Mouse (Mus musculus) hindbrain, embryonic 15.5 days (tissue): ENCODE measurements around the gene Fbxo30. TPM values are rescaled to one million over a fixed set of nuclear protein-coding genes. Genes with fewer than 3 reads are reported as not detected.
"Not testable (repeated sequence)": the region's sequence is repeated elsewhere in the genome, so short reads cannot be mapped to it uniquely, and the experiment has no call there.

ENCODE experiments used
- ATAC-seq: fragments of 200-750 bp; cut with Nextera tagmentation; 2 replicates; pipeline ENCODE4 v1.8.0; 2017; ENCODE audit warnings: low read depth, moderate number of reproducible peaks, moderate TSS enrichment; ENCODE audit not compliant: low FRiP score
- H3K27ac ChIP-seq: fragments of 300-500 bp; sonication (generic); replicated peaks from 2 replicates; pipeline ENCODE4 v1.5.1; 2015; ENCODE audit warnings: mild to moderate bottlenecking, inconsistent platforms
- H3K27me3 ChIP-seq: fragments of 300-500 bp; sonication (generic); 2 replicates; pipeline ENCODE4 v1.6.1; 2015; ENCODE audit warnings: control low read depth, inconsistent platforms
- H3K36me3 ChIP-seq: fragments of 300-500 bp; sonication (generic); 2 replicates; pipeline ENCODE4 v1.6.1; 2015; ENCODE audit warnings: control low read depth, inconsistent platforms
- H3K4me1 ChIP-seq: fragments of 300-500 bp; sonication (generic); replicated peaks from 2 replicates; pipeline ENCODE4 v1.6.1; 2015; ENCODE audit warnings: control low read depth, inconsistent platforms
- H3K4me2 ChIP-seq: fragments of 300-500 bp; sonication (generic); 2 replicates; pipeline ENCODE4 v1.6.1; 2015; ENCODE audit warnings: moderate library complexity, mild to moderate bottlenecking, inconsistent platforms
- H3K4me3 ChIP-seq: fragments of 300-500 bp; sonication (generic); 2 replicates; pipeline ENCODE4 v1.5.1; 2015; ENCODE audit warnings: mild to moderate bottlenecking, inconsistent platforms
- H3K9ac ChIP-seq: fragments of 300-500 bp; sonication (generic); 2 replicates; pipeline ENCODE4 v1.6.1; 2015; ENCODE audit warnings: inconsistent platforms
- H3K9me3 ChIP-seq: fragments of 300-500 bp; sonication (generic); 2 replicates; pipeline ENCODE4 v1.6.1; 2016; ENCODE audit warnings: control low read depth, inconsistent platforms
- WGBS: fragments of 180-500 bp; shearing (Covaris S2); methylation state at CpG from one replicate; pipeline ENCODE4 v1.1.7; 2015; 5-methylcytosine and 5-hydroxymethylcytosine counted together
- polyA plus RNA-seq: library from polyadenylated mRNA; unstranded; fragments of >200 nt; fragmentation: Nextera tagmentation; extraction: Ambion mirVana; gene quantifications from 2 replicates; pipeline ENCODE4 v1.2.1, GENCODE M21; 2015

The Fbxo30 gene
- polyA plus RNA-seq, result 19.6 and 22.7 TPM in 2 replicates

DNA sequence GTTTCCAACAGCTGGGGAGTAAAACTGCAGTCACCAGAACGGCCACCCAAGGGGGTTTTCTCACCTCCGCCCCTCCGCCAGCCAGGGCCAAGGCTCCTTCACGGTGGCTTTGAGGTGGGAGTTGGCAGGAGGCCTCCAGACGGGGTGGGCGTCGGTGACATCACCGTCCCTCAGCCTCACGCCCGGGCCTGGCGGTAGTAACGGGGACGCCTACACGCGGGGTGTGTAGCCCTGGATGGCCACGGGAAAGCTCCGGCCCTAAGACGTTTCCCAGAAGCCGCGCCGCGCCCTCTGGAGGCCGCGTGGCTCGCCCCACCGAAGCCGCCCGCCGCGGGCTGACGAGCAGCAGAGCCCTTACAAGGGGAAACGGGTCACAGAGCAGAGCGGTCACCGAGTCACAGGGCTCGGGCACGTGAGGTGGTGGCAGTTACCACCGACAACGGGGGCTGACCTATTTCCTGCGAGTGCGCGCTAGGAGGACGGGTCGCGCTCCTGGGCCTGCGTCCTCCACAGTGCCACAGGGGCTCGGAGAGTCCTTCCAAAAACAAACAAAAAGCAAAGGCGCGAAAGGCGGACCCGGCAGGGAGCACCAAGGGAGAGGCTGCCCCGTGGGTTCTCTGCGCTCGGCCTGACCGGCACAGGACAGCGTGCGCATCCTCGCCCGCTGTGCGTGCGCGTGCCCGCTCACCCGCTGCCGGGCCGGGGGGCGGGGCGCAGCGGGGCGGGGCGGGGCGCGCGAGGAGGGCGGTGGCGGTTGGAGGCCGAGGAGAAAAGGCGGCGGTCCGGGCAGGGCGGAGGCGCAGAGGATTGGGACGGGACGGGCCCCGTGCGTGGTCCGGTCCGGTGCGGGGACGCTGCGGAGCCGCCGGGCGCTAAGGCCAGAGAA, at the start of gene Fbxo30:
Fbxo30 (plus strand) TSS at position 753 of the 886 bp plus-strand sequence.
- Histone ChIP-seq H3K9ac (peak within 1 kb of the TSS; percentile 94), H3K27me3 (no peaks in the 10 kb centered on the region), H3K4me1 (peaks cover 10% of the 10 kb centered on the region; the same call in 1 of the 2 replicates), H3K4me3 (peak within 1 kb of the TSS; percentile 96), H3K36me3 (no peaks in the 10 kb centered on the region), H3K4me2 (peak within 1 kb of the TSS; percentile 81), H3K27ac (peak within 1 kb of the TSS; percentile 98), H3K9me3 (no peaks in the 10 kb centered on the region)
- under 1% methylated on average over 79 of the region's 93 CpGs for WGBS
- ATAC-seq, result peak; percentile 95

DNA sequence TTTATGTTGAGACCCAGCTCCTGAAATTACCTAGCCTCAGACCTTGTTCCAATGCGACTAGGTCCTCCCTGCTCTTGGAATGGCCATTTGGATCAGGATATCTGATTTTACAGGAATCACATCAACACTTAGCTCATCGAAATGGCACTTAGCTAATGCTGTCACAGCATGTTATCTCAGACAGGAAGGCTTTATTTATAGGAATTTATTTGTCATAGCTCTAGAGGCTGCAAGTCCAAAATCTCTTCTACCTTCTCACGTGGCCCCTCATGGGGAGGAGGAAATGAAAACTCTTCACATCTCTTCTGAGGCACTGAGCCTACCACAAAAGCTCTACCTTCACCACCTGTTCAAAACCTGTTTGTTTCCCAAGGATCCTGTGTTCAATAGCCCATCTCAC, 47.9 kb upstream of the Fbxo30 start:
- no peaks in the 10 kb centered on the region for H3K4me1 ChIP-seq
- H3K27ac ChIP-seq, result no peak overlapping the region
- no peaks in the 10 kb centered on the region for H3K27me3 ChIP-seq
- no peak for ATAC-seq
- H3K4me3 ChIP-seq, result no peak overlapping the region
- 86% methylated on average over 3 of the region's 3 CpGs for WGBS
- H3K9ac ChIP-seq, result no peak overlapping the region
- H3K9me3 ChIP-seq, result no peaks in the 10 kb centered on the region
- H3K36me3 ChIP-seq, result no peaks in the 10 kb centered on the region
- H3K4me2 ChIP-seq, result no peak overlapping the region

DNA sequence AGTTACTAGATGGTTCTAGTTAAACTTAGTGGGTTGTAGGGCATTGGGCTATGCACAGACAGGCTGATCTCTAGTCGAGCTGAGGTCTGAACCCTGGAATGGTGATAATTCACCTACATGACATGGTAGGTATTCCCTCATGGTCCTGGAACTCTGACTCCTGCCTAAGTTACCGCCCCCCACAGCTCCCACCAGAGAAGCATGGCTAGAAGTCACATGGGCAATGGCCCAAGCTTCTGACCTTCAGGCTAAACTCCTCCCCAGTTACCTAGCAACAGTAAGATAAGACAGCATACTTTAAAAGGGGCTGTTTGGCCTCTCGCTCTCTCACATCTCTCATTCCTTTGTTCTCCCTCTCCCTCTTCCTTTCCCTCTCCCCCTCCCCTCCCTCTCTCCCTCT, 38.1 kb upstream of the Fbxo30 start:
- H3K36me3 ChIP-seq, H3K9me3 ChIP-seq, H3K4me1 ChIP-seq, ATAC-seq, H3K9ac ChIP-seq, H3K27me3 ChIP-seq, H3K4me2 ChIP-seq, H3K4me3 ChIP-seq, H3K27ac ChIP-seq: not testable (repeated sequence)
- 62% methylated on average over 3 of the region's 3 CpGs for WGBS

DNA sequence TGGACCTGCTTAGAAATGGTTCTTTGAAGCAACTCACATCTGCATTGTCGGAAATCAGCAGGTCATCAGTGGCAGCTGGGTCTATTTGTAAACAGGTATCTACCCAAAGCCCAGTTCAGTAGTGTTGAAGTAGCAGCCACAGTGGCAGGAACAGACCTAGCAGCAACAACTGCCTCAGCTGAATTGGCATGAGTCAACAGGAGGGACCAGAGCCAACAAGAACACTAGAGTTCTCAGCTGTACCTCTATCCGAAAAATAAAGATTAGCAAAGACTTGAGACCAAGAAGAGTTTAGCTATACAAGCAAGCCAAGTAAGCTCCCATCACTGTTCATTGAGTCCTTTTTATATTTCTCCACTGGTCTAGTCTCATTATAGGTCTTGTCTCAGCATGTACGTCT, 32.9 kb upstream of the Fbxo30 start:
- WGBS, result 88% methylated on average over 3 of the region's 3 CpGs
- Histone ChIP-seq H3K36me3 (no peaks in the 10 kb centered on the region), H3K9me3 (no peaks in the 10 kb centered on the region), H3K4me2 (no peak overlapping the region), H3K9ac (no peak overlapping the region), H3K27ac (no peak overlapping the region), H3K4me3 (no peak overlapping the region), H3K4me1 (no peaks in the 10 kb centered on the region), H3K27me3 (no peaks in the 10 kb centered on the region)
- no peak for ATAC-seq

DNA sequence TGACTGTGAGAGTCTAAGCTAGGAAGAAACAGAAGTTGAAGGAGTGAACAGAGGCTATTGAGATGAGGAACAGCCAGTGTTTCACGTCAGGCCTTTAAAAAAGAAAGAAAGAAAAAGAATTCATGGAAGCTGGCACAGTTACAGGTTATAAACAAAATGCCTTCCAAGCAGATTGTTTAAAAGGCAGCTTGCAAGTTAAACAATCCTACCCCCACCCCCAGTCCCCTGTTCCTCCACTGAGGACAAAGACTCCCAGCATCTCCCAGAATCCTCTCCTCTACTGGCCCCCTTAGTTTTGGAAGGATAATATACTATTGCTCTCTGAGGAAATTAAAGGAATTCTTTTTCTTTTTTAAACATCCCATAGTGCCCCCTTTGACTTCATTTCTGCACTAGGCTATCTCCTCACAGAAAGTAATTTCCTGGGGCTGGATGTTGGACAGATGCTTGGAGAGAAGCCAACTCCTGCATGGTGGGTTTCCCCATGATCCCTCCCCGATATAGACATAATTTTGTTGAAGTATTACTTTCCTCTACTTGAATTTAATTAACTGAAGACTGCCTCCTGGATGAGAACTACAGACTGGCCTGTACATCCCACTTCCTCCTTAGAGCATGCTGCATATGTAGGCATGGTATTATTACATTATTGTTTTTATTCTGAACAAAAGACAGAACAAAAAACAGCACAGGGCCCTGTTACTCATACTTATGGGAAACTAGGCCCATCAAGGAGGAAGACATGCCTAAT, 30.7 kb upstream of the Fbxo30 start:
- H3K27ac ChIP-seq, result no peak overlapping the region
- no peak overlapping the region for H3K4me2 ChIP-seq
- no peak overlapping the region for H3K4me3 ChIP-seq
- no peaks in the 10 kb centered on the region for H3K27me3 ChIP-seq
- no peak overlapping the region for H3K9ac ChIP-seq
- no peaks in the 10 kb centered on the region for H3K9me3 ChIP-seq
- 0 out of 2 replicates have a peak, but pooled peaks have one; percentile 61 for ATAC-seq
- WGBS, result 32% methylated on average over 2 of the region's 2 CpGs
- H3K4me1 ChIP-seq, result no peaks in the 10 kb centered on the region
- H3K36me3 ChIP-seq, result no peaks in the 10 kb centered on the region

DNA sequence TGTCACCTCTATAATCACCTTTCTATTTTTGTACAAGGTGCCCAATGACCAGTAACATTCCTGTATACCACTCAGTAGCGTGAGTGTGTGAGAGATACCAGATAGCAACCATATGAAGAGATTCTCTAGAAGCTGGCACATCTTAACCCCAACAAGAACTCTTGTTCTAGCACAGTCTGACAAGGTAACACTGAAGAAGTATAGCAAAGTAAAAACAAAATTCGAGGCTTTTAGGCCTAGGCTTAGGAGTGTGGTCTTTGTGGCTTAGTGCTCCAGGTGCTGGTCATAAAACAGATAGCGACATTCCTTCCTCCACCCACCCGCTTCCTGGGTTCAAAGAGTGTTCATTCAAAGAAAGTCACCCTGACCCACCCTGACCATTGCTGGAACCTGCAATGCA, 27.5 kb upstream of the Fbxo30 start:
- H3K4me1 ChIP-seq, H3K36me3 ChIP-seq, H3K4me2 ChIP-seq, ATAC-seq, H3K27me3 ChIP-seq, H3K9me3 ChIP-seq, H3K4me3 ChIP-seq, H3K9ac ChIP-seq, H3K27ac ChIP-seq: not testable (repeated sequence)
- WGBS, result 91% methylated on average over 4 of the region's 4 CpGs

DNA sequence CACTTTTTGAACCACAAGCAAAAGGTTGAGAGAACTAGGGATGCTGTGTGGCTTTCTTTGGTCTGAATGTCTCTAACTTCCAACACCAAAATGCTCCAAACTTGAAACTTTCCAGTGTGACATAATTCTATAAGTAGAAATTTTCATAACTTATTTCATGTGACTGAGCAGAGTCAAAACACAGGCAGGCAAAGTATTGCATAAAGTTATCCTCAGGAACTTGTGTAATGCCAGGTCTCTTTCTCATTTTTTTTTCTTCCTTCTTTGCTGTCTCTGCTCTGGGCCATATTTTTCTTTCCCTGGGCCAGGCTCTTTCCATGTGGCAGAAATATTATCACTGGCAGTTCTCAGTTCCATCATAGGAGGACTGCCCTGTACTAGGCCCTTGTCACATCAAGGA, 21.0 kb upstream of the Fbxo30 start:
- Histone ChIP-seq H3K4me2 (no peak overlapping the region), H3K4me3 (no peak overlapping the region), H3K27me3 (no peaks in the 10 kb centered on the region), H3K27ac (no peak overlapping the region), H3K9me3 (no peaks in the 10 kb centered on the region), H3K9ac (no peak overlapping the region), H3K36me3 (no peaks in the 10 kb centered on the region), H3K4me1 (no peaks in the 10 kb centered on the region)
- no peak for ATAC-seq

DNA sequence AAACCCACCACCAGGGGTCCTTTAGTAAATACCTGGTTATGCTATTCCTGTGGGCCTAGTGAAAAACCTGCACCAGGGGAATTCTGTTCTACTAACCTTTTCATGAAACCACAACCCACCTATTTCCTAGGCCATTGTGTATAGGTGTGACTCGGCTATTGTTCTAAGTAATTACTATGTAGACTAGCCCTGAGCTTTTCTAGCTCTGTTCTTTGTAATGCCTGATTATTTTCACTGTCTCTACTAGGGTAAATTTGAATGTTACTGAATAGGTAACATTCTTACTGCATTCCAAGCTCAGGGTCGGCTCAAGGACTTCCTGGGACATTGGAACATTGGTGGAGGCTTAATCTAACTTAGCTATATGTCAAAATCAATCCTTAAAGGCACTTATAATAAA, 18.8 kb upstream of the Fbxo30 start:
- H3K4me2 ChIP-seq, H3K4me1 ChIP-seq, H3K27ac ChIP-seq, H3K36me3 ChIP-seq, H3K4me3 ChIP-seq, H3K9ac ChIP-seq, H3K27me3 ChIP-seq, ATAC-seq, H3K9me3 ChIP-seq: not testable (repeated sequence)
- WGBS, result 88% methylated on average over 2 of the region's 2 CpGs

DNA sequence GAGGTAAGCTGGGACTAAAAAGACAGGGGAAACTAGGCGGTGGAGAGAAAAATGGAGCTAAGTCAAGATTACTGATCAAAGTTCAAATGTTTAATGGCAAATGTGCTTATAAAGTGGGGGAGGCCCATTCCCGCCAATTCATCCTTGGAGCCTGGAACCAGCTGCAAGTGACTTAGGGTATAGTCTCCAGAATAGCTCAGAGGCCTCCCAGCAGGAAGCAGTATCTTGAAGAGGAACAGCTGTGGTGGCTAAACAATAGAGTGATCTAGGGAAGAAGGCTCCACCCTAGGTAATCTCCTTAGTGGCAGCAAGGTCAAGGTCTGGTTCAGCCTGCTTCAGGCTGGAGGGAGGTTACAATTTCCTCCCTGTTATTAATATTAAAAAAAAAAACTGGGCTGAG, 17.3 kb upstream of the Fbxo30 start:
- 92% methylated on average over 2 of the region's 2 CpGs for WGBS
- not testable (repeated sequence) for H3K9me3 ChIP-seq, H3K4me2 ChIP-seq, H3K4me3 ChIP-seq, H3K27ac ChIP-seq, H3K4me1 ChIP-seq, ATAC-seq, H3K27me3 ChIP-seq, H3K36me3 ChIP-seq, H3K9ac ChIP-seq

DNA sequence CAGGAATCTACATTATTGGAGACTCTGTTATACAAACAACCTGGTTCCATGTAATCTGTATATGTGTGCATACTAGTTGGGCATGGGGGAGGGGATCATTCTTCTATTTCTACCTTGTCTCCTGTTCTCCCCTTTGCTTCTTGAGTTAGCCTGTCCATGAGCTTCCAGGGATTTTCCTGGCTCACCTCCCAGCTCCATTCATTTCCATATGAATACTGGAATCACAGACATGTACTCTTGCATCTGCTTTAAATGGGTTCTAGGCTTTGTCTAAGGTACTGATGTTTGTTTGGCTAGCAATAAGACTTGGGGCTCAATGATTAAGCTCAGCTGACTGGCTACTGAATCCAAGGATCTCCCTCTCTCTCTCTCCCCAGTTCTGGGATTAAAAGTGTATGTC, 12.0 kb upstream of the Fbxo30 start:
- Histone ChIP-seq H3K27ac (no peak overlapping the region), H3K27me3 (no peaks in the 10 kb centered on the region), H3K9me3 (no peaks in the 10 kb centered on the region), H3K4me3 (no peak overlapping the region), H3K4me1 (no peaks in the 10 kb centered on the region), H3K4me2 (no peak overlapping the region), H3K36me3 (no peaks in the 10 kb centered on the region), H3K9ac (no peak overlapping the region)
- no peak for ATAC-seq

DNA sequence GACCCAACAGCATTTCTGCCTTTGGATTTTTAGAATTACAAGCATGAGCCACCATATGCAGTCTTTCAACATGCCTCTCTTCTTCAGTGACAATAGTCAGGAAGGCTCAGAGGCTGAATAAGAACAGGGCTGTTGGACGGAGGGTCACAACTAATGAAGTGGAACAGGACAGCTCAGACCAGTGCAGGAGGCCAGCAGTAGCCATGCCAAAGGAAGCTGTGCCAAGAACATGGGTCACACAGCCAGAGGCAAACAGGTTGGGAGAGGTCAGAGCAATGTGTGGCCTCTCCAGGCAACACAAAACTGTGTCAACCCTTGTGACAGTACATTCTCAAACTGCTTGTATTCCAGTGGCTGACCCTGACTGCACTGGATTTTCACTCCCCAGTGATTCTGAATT, 6.7 kb upstream of the Fbxo30 start:
- Histone ChIP-seq H3K4me3 (no peak overlapping the region), H3K9ac (no peak overlapping the region), H3K9me3 (no peaks in the 10 kb centered on the region), H3K36me3 (no peaks in the 10 kb centered on the region), H3K4me1 (no peaks in the 10 kb centered on the region), H3K27ac (no peak overlapping the region), H3K4me2 (no peak overlapping the region), H3K27me3 (no peaks in the 10 kb centered on the region)
- no peak for ATAC-seq
- WGBS, result 28% methylated on average over 1 of the region's 1 CpGs

DNA sequence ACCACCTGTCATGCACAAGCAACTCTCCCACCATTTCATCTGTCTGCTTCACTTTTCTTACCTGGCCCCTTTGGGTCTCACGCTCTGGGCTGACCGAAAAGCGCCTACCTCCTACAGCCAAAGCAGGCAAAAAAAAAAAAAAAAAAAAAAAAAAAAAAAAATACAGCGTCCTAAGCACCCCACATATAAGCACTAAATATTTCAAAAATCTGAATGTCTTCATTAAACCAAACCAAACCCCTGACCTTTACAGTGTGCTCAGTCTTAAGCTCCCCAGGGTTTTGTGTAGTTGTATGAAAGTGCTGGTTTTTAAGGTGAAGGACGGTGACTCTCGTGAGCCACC, 924 bp upstream of the Fbxo30 start:
- peak overlapping the region; percentile 81 for H3K4me2 ChIP-seq
- ATAC-seq, result 0 out of 2 replicates have a peak, but pooled peaks have one; percentile 0
- H3K4me3 ChIP-seq, result peak overlapping the region; percentile 96
- 7% methylated on average over 6 of the region's 6 CpGs for WGBS
- H3K27me3 ChIP-seq, result no peaks in the 10 kb centered on the region
- peak overlapping the region; percentile 98 for H3K27ac ChIP-seq
- peak overlapping the region; percentile 94 for H3K9ac ChIP-seq
- no peaks in the 10 kb centered on the region for H3K36me3 ChIP-seq
- peaks cover 10% of the 10 kb centered on the region; the same call in 1 of the 2 replicates for H3K4me1 ChIP-seq
- H3K9me3 ChIP-seq, result no peaks in the 10 kb centered on the region
